Mouse (Mus musculus): ENCODE results near the gene Ube2c.

DNA sequence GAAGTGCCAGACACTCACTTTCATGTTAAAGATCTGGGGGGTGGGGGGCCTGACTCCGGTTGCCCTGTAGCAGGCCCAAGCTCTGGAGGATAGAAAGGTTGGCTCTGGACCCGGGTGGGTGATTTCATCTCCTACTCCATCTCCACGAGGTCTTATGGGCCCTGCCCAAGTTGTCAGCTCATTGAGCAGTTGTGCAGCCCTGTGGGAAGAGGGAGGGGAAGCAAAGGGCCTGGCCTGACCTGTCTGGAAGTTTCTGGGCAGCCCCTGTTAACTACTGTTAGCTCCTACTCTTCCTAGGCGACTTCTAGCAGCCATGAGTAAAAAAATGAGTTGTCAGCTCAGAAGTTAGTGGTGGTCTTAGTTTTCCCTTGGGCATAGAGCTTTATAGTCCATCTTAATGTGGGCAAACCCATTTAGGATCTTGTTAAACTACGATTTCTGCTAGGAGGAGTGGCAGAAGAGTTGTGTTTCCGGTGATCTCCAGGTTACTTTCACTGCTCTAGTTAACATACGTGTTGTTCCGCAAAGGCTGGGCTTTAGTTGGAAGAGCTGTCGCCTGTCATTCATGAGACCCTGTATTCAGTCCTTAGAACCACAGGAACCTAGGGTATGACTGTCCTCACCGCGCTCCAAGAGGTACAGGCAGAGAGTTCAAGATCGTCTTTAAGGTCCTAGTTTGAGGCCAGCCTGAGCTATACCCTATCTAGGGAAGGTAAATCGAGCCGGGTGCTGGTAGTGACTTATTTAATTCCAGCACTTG lies 3.7 kb downstream of the Ube2c start:
- TF ChIP-seq POLR2A (IDR thresholded peaks at IDR 0.05; ENCODE audit: insufficient read depth, low read depth, low read length) (no peak), CTCF (IDR thresholded peaks at IDR 0.05) (no peak), EP300 (IDR thresholded peaks at IDR 0.05; ENCODE audit: insufficient read depth, low read depth, low read length) (no peak)

All from heart, adult 2 months (tissue).